Mouse (Mus musculus) megakaryocyte, embryonic 14.5 days (primary cell): Measurements from ENCODE around the gene Polr2b. TPM values are rescaled to one million over a fixed set of nuclear protein-coding genes. Genes with fewer than 3 reads are reported as not detected.

Source experiments
- H3K27me3 ChIP-seq: replicated peaks from 2 replicates; pipeline ENCODE3; 2012; ENCODE audit warnings: inconsistent platforms
- H3K36me3 ChIP-seq: replicated peaks from 2 replicates; pipeline ENCODE3; 2012; ENCODE audit warnings: low read length, inconsistent platforms, mixed read lengths
- H3K4me1 ChIP-seq: 2 replicates; pipeline ENCODE4 v1.6.1; 2012; ENCODE audit warnings: inconsistent platforms
- H3K4me3 ChIP-seq: replicated peaks from 2 replicates; pipeline ENCODE3; 2012; ENCODE audit warnings: moderate library complexity, mild to moderate bottlenecking, inconsistent platforms
- H3K9me3 ChIP-seq: 2 replicates; pipeline ENCODE4 v1.6.1; 2012; ENCODE audit warnings: inconsistent platforms
- FLI1 ChIP-seq: IDR thresholded peaks from 2 replicates; pipeline ENCODE4 v1.6.1; 2012; ENCODE audit warnings: low read length, inconsistent platforms, mixed read lengths
- GATA1 ChIP-seq: IDR thresholded peaks from 3 replicates; pipeline ENCODE4 v1.6.1; 2012; ENCODE audit warnings: mixed read lengths, low read length, inconsistent platforms, borderline replicate concordance
- polyA plus RNA-seq: library from polyadenylated mRNA; stranded (reverse); fragments of >175 nt; gene quantifications from 2 replicates; pipeline ENCODE4 v1.2.3, GENCODE M21; 2012; ENCODE audit warnings: low replicate concordance; ENCODE audit not compliant: insufficient read depth

Polr2b gene
- polyA plus RNA-seq, 1 experiment: 1.0 TPM

DNA sequence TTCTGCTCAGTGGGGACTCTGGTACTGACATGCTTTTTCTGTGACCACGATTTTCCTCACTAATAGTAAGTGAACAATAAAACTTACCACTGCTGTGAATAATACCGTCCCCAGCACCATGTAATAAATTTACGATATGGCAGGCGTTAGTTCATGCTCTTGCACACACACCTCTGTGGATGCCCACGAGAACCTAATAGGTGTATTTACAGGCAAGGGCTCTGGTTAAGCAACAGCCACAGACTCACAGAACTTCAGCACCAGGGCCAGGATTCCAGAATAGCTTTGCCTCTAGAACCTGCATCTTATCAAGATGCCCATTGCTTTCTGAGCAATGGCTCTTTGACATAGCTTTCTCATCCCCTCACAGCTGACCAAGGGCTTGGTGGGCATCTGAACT, 75.3 kb downstream of the Polr2b start:
- Histone ChIP-seq H3K27me3 (no peaks in the 10 kb centered on the region), H3K36me3 (no peaks in the 10 kb centered on the region), H3K9me3 (no peaks in the 10 kb centered on the region), H3K4me3 (no peak overlapping the region), H3K4me1 (peaks cover 63% of the 10 kb centered on the region)
- no peak for TF ChIP-seq FLI1
- TF ChIP-seq GATA1: no peak

DNA sequence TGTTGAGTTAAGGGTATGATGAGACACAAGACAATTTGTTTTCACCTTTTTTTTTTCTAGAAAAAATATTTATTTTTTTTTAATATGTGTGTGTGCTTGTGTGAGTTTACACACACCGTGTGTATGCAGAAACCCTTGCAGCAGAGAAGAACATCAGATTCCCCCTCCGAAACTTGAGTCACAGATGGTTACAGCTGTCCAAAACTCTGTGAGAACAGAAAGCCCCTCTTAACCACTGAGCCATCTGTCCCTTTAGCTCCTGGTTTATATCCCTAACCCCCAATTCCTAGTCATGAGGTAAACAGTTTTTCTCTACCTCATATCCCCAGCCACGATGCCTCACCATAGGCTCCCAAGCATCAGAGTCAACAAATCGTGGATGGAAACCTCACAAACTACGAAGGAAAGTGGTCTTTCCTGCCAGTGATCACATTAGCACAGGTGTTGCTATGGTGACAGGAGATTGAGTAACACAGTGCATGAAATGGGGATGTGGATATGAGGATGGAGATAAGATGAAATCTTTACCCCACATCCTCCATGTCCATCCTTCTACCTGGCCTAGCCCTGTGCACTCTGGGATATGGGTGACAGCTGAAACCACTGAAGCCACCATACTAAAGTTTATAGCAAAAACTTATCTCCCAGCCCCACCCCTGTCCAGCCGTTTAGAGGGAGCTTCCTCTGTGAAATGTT, 76.1 kb downstream of the Polr2b start:
- Histone ChIP-seq H3K4me3 (peak overlapping the region; percentile 34), H3K9me3 (no peaks in the 10 kb centered on the region), H3K4me1 (peaks cover 70% of the 10 kb centered on the region), H3K36me3 (no peaks in the 10 kb centered on the region), H3K27me3 (no peaks in the 10 kb centered on the region)
- TF ChIP-seq GATA1: no peak
- TF ChIP-seq FLI1: no peak

DNA sequence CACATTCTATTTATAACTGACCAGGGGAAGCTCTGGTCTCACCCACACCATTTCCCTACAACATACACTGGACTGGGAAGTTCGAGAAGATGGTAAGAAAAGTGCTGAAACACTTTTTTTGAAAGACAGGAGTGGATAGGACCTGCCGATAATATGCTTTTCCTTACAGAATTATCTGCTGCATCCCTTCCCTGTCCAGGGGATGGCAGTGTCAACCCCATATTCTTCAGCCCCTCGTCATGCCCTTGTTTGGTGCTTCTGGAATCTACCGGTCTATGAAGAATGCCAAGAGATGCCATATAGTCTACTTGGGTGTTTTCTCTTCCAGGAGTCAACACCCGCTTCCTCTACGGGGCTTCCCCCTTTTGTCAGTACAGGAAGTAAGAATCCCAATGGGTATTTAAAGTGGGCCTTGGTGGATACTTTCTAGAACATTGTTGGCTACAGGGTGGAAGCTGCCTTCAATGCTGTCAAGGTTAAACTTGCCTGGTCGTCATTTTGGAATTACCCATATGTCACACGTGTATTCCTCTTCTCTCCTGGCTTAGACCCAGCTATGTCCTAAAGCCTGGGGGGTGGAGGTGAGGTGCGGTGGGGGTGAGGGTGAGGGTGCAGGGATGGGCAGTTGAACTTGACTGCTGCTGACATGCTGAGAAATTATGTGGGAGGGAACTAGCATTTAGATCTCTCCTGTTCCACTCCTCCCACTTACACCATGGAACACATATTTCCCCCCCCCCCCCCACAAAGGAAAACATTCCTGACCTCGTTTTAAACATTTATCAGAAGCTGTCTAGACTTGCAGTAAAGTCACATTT, 76.9 kb downstream of the Polr2b start:
- Histone ChIP-seq H3K9me3 (no peaks in the 10 kb centered on the region), H3K36me3 (no peaks in the 10 kb centered on the region), H3K27me3 (no peaks in the 10 kb centered on the region), H3K4me1 (peaks cover 78% of the 10 kb centered on the region), H3K4me3 (peak overlapping the region; percentile 60)
- TF ChIP-seq GATA1: no peak
- no peak for TF ChIP-seq FLI1

DNA sequence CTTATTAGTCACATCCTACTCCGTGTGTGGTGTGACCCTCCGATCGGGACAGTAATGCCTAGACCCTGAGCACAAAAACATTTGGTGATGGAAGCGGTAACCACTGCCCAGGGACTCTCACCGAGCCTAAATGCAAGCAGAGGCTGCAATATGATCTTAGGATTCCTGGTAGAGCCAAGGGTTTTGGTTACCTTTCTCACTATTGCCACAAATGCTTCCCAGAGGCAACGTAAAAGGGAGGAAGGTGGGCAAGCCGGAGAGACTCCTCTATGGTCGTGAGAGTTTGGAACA, 77.4 kb downstream of the Polr2b start:
- no peak for TF ChIP-seq GATA1
- H3K36me3 ChIP-seq: no peaks in the 10 kb centered on the region
- peaks cover 77% of the 10 kb centered on the region for H3K4me1 ChIP-seq
- H3K27me3 ChIP-seq: no peaks in the 10 kb centered on the region
- no peaks in the 10 kb centered on the region for H3K9me3 ChIP-seq
- no peak overlapping the region for H3K4me3 ChIP-seq

DNA sequence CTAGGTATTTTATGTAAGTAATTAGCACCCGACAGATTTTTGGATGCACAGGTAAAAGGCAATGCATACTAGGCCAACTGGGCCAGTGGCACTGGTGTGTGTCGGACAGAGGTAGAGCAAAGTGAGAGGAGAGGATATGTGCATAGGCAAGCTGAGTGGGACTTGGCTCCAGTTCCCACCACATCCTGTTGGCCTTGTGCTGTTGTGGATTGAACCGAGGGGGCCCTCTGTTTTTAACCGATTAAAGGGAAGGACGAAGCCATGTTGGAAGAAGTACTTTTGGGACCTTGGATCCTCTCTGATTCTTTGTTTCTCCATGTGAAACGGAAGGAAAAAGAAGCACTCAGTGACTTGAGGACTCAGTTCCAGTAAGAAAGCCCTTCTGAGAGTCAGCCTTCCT, 78.4 kb downstream of the Polr2b start:
- TF ChIP-seq FLI1 (no peak), GATA1 (no peak)
- H3K4me1 ChIP-seq: peaks cover 72% of the 10 kb centered on the region
- peak overlapping the region; percentile 46 for H3K4me3 ChIP-seq
- no peaks in the 10 kb centered on the region for H3K27me3 ChIP-seq
- H3K9me3 ChIP-seq: no peaks in the 10 kb centered on the region
- H3K36me3 ChIP-seq: no peaks in the 10 kb centered on the region

DNA sequence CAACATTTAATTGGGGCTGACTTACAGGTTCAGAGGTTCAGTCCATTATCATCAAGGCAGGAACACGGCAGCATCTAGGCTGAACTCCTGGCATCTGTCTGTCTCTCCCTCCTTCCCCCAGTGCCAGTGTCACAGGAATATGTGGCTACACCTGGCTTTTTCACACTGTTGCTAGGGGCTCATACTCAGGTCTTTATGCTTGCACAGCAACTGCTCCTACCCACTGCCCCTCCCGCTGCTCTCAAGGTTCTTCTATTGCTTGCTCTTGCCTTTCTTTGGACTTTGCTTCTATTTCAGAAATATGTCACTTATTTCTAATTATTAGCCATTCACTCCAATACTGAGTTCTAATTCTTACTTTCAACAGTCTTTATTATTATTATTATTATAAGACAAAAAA, 80.3 kb downstream of the Polr2b start:
- H3K4me3 ChIP-seq: no peak overlapping the region
- no peaks in the 10 kb centered on the region for H3K9me3 ChIP-seq
- TF ChIP-seq FLI1 (no peak), GATA1 (no peak)
- peaks cover 52% of the 10 kb centered on the region for H3K4me1 ChIP-seq
- no peaks in the 10 kb centered on the region for H3K27me3 ChIP-seq
- no peaks in the 10 kb centered on the region for H3K36me3 ChIP-seq

DNA sequence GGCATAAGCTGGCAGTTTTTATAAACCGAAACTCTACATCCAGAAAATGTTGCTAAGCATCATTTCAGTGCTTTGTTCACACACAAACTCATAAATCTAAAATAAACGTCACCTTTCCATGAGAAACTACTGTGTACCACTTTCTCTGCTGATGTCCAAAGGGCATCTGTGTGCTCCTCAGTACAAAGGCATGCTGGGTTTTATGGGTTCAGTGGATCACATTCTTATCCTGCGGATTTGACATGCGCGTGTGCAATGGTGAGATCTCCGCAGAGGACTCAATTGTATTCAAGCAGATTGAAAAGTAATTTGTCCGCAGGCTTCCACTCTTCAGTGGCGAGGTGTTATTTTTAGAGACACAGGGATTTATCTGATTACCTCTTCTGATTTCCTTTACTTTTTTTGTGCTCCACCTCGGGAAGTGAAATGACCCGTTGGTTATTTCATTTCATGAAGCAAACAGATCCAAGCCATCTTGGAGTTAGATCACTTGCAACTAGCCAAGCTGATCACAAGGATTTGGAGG, 83.2 kb downstream of the Polr2b start:
- TF ChIP-seq GATA1 (no peak), FLI1 (no peak)
- Histone ChIP-seq H3K4me1 (peaks cover 24% of the 10 kb centered on the region), H3K27me3 (peaks cover 6% of the 10 kb centered on the region), H3K4me3 (no peak overlapping the region), H3K36me3 (no peaks in the 10 kb centered on the region), H3K9me3 (no peaks in the 10 kb centered on the region)

DNA sequence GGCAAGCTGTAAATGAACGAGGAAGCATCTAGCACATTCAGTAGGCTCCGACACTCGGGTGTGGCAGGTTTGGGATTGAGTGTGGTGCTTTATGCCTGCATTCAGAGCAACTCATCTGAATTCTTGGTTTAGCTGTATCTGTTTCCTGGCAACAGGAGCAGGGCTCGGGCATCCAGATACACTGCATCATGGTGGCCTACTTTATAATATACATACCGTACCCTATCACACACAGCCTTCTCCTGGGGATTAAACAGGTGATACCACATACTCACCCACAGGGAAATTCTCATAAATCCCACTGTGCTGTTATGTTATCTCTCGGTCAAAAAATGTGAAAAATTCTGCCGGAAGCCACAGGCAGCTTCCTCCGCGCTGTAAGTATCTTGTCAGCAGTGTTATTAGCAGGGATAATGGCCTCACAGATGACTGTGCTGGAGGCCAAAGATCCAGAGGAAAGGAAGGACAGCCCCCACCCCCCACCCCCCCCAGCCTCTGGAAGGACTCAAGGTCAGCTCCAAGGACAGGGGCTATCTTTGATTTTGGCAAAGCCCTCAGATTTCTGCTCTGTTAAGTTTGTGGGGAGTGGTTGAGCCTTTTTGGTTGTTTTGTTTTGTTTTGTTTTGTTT, 84.2 kb downstream of the Polr2b start:
- Histone ChIP-seq H3K9me3 (no peaks in the 10 kb centered on the region), H3K36me3 (no peaks in the 10 kb centered on the region), H3K27me3 (peaks cover 6% of the 10 kb centered on the region), H3K4me3 (no peak overlapping the region), H3K4me1 (peaks cover 18% of the 10 kb centered on the region)
- no peak for TF ChIP-seq GATA1
- TF ChIP-seq FLI1: no peak

DNA sequence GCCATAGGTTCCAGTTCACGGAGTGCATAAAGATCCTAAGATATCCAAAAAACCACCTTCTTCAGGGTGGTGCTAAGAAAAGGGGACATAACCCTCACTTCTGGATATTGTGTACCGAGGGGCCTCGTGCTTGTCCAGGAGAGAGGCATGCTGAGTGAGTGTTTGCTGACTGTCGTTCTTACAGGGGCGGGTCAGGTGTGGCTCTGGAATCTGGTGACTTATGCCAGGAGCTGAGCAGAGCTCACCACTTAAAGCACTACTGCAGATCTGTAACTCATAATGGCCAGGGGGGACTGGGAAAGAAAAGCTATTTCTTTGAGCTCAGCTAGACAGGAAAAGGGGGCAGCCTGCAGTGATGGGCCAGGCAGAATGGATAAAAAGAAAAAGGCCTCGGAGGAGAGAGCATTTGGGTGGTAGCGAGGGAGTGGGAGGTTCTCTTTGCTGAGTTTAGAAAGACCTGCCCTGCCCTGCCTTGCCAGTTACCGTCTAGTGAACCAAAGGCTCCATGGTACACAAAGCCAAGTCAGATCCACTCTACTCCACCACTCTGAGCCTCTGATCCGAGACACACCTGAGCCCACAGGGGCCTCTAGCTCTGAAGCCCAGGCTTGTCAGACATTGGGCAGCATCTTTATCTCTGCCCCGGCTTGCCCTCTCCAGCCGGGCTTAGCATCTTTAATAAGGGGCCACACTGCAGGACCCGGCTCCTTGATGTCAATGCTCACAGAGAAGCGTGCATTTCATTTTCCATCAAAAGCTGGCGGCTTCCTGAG, 88.5 kb downstream of the Polr2b start:
- TF ChIP-seq GATA1 (no peak), FLI1 (no peak)
- H3K27me3 ChIP-seq: peaks cover 16% of the 10 kb centered on the region
- no peaks in the 10 kb centered on the region for H3K4me1 ChIP-seq
- H3K9me3 ChIP-seq: no peaks in the 10 kb centered on the region
- H3K4me3 ChIP-seq: no peak overlapping the region
- no peaks in the 10 kb centered on the region for H3K36me3 ChIP-seq

Other genes with a start within 250 kb of the Polr2b start
- gene Hopx, start 195.0 kb upstream of the Polr2b start, polyA plus RNA-seq: 2.5 TPM in 1 of 2 replicates, not detected in the other
- not detected in 2 replicates for gene Spink2, start 98.7 kb upstream of the Polr2b start, polyA plus RNA-seq
- 3.7 and 6.7 TPM in 2 replicates for gene Rest, start 44.7 kb upstream of the Polr2b start, polyA plus RNA-seq
- 14.4 and 14.9 TPM in 2 replicates for gene Noa1, start 63 bp upstream of the Polr2b start, polyA plus RNA-seq
- gene Igfbp7, start 97.9 kb downstream of the Polr2b start, polyA plus RNA-seq: 2.6 and 4.0 TPM in 2 replicates